Mouse (Mus musculus) kidney, adult 2 months (tissue): ENCODE measurements around the gene Fgf15.

Experiments
- CTCF ChIP-seq: fragments of 200-500 bp; conservative IDR thresholded peaks from 2 replicates; pipeline ENCODE4 v1.5.1; 2011; ENCODE audit warnings: low read depth, mild to moderate bottlenecking, control low read depth, low read length, moderate library complexity, mixed read lengths; ENCODE audit not compliant: insufficient read depth, insufficient read length
- POLR2A ChIP-seq: fragments of 200-500 bp; IDR thresholded peaks from one replicate; pipeline ENCODE4 v1.6.1; 2011; ENCODE audit warnings: low read depth, low read length, control low read depth

- TF ChIP-seq POLR2A (no peak), CTCF (no peak)
These were observed 45.0 kb downstream of the Fgf15 start for GRCm38 (mm10) chr7:144941242-144941831.
